Mouse (Mus musculus) lung, adult 18-20 months (tissue): ENCODE measurements around the gene Pnkd.
"Not testable (repeated sequence)": the region's sequence is repeated elsewhere in the genome, so short reads cannot be mapped to it uniquely, and the experiment has no call there.

Experiments
- DNase-seq, 2 experiments: peaks; one replicate each; pipeline ENCODE4 v3.0.0; 2022; ENCODE audit warnings: mixed read lengths in 2 of 2

The Pnkd gene

DNA sequence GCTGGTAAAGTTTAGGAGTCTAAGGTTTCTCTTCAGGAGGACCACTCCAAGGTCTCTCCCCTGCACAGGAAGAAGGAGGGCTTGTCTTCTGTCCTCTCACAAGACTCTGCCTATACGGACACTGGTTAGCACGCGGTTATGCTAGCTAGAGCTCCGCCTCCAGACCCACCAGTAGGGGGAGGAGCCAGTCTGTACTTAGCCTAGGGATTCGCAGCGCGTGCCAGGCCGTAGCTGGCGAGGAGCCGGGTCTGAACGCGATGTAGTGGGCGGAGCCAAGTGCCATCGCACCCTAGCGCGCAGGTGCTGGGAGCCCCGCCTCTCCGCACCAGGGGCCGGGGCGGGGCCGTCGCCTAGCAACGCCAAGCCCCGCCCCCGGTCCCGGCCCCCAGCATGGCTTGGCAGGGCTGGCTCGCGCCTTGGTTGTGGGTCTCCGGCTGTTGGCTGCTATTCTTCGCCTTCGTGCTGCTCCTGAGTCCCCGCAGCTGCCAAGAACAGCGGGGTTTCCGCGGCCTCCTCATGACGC is 47.6 kb downstream of the Pnkd start:
- DNase-seq: peak; percentile 96 to 98

DNA sequence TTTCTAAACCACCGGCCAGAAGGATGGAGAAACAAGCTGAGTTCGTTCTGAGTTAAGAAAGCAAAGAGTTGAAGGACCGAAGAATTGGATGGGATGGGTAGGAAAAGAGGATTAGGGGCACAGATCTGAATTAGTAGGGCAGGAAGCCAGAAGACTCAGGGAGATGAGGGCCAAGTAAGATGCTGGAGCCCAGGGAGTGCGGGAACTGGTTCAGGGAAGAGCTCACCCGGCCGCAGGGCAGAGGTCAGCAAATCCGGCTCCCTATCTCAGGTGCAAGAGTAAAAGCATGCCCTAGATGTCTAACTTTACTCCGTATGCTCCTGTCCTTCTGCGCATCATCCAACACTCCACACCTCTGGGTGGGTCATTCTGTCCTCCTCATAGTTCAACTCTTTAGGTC is 48.2 kb downstream of the Pnkd start:
- no peak for DNase-seq

DNA sequence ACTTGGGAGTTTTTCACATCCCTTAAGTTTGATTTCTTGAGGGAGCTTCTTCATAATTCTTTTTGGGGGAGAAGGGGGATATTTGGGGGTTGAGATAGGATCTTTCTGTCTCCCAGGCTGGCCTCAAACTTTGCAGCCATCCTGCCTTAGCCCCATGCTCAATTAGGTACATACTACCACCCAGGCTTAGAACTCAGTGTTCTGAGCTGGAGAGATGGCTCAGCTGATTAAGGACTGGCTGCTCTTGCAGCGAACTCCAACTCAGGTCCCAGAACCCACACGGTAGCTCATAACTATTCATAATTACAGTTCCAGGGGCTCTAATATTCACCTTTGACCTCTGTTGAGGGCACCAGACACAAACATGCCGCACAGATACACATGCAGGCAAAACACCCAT is 49.9 kb downstream of the Pnkd start:
- no peak for DNase-seq

DNA sequence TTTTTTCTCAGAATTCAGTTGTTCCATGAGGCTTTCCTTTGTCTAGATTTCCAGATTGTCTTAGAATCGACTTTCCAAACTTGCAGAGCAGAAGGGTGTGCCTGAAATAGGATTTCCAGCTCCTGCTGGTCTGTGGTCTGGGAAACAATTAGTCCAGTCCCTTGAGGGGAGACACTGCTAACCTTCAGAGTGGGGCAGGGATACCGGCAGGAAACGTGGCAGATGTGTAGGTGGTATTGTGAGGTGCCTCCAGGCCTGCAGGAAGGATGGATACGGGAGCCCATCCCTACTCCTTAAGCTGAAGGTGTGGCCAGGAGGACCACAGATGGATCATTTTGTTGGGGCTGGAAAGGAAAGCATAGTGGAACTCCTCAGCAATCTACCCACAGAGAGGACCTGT is 50.3 kb downstream of the Pnkd start:
- DNase-seq: no peak

DNA sequence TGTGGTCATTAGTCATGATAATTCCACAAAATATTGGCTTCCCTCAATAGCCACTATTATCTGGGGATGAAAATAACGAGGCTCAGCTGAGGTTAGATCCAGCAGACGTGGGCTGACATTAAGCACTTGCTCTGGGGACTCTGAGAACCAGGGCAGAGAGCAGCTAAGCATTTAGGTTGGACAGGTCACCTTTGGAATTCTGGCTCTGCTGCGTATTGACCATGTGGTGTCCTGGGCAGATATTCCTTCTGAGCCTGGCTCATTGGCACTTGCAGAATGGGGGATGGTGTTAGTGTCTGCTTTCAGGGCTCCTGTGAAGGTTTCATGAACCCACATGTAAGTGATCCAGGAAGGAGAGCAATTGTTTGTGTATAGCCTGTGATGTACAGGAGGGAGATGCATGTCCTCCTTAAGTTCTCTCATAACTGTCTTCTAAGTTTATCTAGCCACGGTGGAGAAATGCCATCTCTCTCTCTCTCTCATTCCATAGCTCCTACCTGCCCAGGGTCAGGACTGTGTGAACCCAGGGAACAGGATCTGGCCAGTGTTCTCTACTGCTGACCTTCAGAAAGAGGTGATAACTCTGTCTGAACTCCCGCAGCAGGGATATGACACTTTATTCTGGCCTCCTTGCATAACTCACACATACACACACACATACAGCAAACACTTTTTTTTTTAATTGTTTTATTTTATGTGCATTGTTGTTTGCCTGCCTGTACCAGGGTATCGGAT is 50.9 kb downstream of the Pnkd start:
- DNase-seq: no peak

DNA sequence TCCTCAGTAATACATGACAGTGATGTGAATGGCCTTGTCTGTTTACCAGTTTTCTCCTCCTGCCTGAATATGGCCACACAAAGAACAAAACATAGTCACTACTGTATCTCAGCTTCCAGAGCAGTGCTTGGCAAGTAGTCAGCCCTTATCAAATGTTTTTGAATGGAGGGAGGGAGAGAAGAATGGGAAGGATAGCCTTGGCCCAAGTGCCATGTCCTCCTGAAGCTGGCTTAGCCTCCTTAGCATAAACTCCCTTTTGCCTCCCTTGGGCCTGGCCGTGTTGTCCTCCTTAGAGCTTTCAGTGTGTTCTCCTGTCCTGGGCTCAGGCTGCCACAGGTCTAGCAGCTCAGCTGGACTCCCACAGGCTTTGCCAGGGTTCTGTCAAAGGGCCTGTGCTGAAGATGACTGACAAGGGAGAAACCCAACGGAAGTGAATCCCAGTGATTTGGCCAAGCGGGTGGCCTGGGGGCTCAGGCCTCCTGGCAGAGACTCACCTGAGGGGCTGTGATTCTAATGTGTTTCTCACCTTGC is 52.6 kb downstream of the Pnkd start:
- no peak for DNase-seq

DNA sequence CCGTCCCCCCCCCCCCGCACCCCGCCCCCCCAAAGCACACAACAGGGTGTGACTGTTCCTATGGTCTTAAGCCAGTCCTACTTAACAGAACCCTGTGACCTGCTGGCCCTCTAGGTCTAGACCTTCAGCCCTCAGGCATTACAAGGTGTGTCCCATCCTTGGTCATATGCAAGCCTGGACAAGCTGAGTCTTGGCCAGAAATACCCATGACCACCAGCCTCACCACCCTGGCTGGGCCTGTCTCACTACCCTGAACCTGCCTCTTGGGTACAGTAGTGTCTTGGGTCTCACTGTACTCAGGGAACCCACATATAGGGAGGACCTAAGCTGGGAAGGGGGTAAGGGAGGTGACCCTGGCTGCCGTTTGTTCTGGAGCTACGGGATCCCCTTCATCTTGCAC is 53.3 kb downstream of the Pnkd start:
- no peak for DNase-seq

DNA sequence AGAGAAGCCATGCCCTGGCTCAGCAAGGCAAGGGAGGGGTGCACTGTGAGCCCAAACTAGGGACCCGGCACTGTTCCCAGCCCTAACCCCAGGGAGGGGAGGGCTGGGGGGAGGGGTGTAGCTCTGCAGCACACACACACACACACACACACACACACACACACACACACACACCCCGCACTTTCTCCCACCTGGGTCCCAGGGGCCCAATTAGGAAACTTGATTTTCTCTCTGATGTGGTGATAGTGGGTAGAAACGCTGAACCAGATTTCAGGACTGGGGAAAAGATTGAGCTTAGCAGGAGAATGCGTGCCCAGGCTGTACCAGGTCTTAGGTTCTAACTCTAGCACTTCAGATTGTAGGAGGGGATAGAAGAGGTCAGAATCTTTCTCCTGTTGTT is 53.9 kb downstream of the Pnkd start:
- DNase-seq: no peak

DNA sequence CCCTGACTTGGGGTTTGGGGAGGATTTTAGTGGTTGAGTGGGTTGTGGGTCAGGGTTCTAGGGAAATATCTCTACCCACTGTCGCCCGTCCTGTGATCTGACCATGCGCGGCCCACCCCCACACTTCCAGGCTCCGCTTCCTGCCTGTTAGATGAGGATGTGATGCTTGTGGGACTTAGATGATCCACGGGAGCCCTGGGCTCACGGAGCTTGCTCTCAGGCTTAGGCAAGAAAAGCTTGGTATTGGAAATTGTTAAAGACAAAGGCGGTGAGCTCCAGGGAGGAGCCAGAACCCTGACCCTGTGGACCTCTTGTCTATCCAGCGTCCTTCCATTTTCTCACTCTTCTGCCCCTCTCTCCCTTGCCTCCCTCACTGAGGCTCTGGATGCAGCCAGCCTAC is 55.2 kb downstream of the Pnkd start:
- no peak for DNase-seq

DNA sequence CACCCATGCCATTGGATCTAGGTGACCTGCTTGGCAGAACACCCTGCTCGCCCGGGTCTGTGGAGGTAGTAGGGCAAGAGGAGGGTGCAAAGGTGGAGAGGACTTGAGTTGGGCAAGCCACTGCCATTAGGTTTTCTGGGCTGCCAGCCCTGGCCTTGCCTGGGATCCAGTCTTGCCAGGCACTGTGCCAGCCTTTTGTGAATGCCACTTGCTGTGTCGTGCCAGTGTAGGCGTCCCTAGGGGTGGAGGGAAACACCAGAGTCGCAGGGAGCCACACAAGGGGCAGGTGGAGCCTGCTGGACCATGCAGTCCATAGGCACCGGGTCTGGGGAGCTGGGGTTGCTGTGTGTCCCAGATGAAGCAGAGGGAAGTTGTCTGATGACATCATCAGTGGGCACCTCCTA is 55.6 kb downstream of the Pnkd start:
- DNase-seq: peak; percentile 53 to 58

DNA sequence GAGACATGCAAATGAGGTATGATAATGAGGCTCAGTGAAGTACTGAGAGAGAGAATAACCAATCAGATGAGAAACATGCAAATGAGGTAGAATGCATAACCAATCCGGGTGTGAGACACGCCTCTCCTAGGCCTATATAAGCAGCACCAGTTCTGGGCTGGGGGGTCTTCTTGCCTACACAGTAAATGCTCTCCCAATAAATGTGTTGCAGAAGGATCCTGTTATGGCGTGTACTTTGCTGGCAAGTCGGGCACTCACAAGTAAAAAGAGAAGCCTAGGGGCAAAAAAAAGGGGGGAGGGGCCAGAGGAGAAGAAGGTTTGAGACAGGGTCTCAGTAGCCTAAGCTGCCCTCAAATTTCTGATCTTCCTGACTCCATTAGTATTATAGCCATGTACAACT is 56.3 kb downstream of the Pnkd start:
- not testable (repeated sequence) for DNase-seq

DNA sequence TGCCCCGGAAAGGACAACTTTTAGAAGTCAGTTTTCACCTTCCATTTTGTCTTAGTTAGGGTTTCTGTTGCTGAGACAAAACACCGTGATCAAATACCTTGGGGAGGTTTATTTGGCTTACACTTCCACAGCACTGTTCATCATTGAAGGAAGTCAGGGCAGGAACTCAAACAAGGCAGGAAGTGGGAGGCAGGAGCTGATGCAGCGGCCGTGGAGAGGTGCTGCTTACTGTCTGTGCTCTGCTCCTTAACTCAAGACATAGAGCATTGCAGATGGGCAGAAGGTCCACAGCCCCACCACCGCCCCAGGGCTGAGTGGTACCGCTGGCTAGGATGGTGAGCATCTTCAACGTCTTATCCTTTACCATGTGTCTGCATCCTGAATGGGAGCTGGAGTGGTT is 57.2 kb downstream of the Pnkd start:
- DNase-seq: no peak

DNA sequence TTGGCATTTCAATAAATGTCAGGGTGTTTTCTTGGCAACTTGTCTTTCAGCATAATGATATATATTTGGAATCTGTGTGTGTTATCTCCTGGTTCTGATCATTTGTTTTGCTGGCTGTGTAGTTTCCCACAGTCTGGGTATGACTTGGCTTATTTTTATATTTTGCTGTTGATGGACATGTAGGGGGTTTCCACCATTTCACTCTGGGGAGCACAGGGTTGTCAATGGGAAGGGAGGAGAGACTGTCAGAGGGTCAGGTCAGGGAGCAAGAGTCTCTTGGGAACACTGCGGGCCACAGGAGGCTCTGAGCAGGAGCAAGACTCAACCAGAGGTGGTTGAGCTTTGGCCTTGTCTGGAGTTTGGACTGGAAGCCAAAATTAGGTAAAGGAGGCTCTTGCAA is 57.6 kb downstream of the Pnkd start:
- DNase-seq: no peak

DNA sequence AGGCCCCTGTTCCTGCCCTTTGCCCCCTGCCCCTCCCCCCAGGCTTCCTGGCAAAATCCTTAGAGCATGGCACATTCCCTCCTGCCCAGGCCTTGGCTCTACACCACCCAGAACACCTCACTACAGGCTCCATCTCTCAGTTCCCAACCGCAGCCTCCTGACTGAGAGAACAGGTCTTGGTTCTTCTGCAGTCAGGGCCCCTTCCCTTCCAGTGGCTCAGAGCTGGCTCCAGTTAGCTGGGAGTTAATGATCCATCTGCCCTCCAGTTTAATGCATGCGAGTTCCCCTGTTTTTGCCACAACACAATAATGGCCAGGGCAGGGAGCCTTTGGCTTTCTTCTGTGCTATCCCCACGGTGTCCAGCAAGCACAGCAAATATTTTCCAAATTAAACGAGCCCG is 58.4 kb downstream of the Pnkd start:
- no peak for DNase-seq

DNA sequence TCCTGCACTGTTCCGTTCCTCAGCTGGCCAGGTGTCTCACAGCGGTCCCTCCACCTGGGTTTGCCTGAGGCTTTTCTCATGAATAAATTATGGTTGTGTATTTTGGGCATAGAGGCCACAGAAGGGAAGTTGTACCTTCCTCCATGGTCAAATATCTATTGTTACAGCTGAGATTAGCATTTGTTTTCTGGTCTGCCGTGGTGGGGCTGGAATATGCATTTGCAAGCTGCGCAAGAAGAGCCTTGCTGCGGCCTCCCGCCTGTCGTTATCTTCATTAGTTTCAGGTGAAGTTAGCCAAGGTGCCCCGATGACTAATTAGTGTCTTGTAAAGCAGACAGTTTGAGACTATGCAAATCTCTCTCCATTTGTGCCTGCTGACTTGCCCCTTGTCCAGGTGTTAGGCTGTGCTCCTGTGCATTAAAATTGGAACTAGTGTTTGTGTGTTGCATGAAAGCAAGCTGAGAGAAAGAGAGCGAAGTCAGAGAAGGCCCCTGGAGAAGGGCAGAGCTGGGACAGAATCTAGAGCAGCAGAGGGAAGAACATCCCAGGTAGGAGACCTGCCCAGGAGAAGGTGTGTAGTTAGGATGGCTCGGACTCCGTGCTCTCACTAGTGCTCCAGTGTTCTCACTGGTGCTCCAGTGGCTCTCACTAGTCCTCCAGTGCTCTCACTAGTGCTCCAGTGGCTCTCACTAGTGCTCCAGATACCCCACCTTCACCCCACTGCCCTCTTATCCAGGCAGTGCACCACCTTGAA is 59.6 kb downstream of the Pnkd start:
- no peak for DNase-seq

DNA sequence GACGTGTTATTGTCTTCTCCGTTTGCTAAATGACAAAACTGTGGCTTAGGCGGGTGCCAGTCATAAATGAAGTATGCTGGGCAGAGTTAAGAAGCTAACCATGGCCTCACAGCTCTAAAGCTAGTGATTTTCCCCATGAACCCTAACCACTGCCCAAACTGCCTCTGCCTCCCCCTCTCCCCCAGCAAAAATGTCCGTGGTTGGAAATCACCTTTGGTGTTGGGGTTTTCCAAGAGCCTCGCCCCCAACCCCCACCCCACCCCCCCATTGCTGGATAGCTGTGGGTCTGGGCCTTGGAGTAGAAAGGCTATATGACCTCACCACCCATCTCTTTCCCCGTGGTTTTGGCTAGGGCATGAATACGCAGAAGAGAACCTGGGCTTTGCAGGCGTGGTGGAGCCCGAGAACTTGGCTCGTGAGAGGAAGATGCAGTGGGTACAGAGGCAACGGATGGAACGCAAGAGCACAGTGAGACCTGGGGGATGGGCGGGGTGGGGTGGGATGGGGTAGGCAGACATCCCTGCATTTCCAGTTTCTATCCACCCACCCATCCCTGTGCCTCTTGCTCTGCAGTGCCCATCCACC is 66.5 kb downstream of the Pnkd start:
- DNase-seq: no peak

DNA sequence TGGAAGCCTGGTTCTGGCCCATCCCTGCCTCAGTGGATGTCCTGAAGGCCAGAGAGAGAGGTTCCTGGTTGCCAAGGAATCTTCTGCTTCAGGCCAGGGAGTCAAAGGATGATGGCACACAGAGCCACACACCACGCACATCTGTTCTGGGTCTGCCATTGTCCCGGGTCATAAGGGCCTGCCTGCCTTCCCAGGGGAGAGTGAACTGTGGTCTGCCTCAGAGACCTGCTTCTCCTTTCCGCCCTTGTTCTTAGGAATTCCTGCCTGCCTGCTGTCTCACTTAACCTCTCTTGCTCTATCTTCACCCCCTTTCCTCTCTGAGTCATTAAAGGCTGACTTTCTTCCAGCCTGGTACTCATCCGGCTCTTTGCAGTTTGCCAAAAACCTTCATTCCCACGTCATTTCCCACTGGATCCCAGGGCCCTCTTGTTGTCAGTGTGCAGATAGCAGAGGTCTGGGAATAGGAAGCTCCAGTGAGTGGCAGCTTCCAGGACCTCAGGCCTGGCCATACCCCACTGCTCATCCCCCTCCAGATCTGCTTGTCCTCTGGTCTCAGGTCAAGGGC is 67.9 kb downstream of the Pnkd start:
- DNase-seq: peak in 1 of 2 experiments; percentile 53

DNA sequence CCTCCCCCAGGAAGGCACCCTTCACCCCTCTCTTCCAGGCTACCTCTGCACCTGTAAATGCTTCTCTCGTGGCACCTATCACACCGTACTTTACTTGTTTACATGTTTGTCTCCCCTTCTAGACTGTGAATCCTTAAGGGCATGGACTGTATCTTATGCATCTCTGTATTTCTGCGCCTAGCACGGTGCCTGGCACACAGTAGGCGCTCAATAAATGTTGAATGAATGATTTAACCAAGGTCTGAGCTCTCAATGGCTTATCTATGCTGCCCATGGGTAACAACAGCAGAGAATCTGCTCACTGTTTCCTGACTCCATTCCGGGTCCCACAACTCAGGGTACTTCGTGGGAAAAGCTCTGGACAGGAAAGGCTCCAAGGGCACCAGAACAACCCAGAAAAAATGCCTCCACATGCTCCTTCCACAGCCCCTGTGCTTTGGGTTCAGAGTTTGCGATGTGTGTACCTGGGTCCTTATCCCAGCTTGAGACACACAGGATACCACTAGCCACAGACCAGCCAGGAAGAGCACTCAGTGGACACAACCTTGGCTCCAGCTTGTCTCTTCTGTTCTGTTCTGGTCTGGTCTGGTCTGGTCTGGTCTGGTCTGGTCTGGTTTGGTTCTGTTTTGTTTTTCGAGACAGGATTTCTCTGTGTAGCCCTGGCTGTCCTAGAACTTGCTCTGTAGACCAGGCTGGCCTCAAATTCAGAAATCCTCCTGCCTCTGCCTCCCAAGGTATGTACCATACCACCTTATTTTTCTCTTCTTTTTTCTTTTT is 68.9 kb downstream of the Pnkd start:
- DNase-seq: no peak

DNA sequence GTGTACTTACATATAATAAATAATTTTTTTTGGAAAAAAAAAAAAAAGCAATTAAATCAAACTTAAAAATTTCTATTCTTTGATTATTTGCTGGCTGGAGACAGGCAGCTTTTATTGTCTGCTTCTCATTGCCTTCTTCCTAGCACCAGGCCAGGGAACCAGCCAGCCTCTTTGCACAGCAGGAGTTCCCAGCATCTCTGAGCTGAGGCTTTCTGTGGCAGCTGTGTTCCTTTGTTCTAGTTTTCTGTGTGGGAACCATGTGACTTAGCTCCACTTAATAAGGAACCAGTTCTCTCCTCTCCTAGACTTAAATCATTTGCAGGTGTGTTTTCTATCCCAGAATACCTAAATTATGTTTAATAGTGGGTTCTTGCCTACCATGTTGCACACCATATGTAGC is 72.8 kb downstream of the Pnkd start:
- DNase-seq: no peak

DNA sequence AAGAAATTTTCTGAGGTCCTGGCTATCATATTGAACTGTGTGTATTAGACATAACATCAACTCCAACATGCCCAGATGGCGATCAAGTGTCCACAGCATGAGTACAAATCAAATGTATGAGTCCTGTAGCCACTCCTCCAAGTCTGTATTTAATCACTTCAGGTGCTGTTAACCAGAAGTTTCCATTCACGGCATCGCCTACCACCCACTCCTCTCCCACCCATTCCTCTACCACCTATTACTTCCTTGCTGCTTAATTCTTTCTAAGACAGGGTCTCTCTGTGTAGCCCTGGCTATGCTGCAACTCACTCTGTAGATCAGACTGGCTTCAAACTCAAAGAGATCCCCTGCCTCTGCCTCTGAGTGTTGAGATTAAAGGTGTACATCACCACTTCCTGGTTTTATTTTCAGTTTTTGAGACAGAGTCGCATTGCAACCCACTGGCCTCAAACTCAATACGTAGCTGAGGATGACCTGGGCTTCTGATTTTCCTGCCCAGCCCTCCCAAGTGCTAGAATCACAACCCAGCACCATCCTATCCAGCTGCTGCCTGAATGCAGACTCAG is 75.3 kb downstream of the Pnkd start:
- no peak for DNase-seq

DNA sequence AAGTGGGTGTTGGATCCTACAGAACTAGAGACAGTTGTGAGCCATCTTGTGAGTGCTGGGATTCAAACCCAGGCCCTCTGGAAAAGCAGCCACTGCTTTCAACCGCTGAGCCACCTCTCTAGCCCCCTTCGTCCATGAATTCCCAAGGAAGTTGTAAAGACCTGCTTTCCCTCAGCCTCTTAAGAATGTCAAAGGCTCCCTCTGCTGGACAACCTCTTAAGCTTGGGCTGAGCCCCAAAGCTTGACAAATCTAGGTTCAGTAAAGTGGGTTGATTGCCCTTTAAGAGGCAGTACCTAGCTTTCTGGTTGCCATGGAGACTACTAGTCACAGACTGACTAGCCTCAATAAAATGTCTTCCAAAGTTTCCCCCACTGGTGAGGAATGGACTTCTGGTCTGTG is 77.1 kb downstream of the Pnkd start, which contains the start of gene Catip:
Gene Catip (plus strand): TSS at position 297 of the 400 bp plus-strand sequence.
- DNase-seq: peak; percentile 74 to 87
